Mouse (Mus musculus) liver, embryonic 18 days (tissue): ENCODE data around the gene Olfr571. TPM values are rescaled to one million over a fixed set of nuclear protein-coding genes. Genes with fewer than 3 reads are reported as not detected.

Experiments used
- polyA plus RNA-seq: library from polyadenylated mRNA; depleted of rRNA; stranded (reverse); fragments of >200 nt; gene quantifications from 2 replicates; pipeline ENCODE4 v1.2.3, GENCODE M21; 2012; rRNA removed

Olfr571 gene
- polyA plus RNA-seq, result not detected in 2 replicates

GRCm38 (mm10) chr7:102917032-102917875, at the start of gene Olfr571:
Gene Olfr571 (minus strand): TSS chr7:102917536.

GRCm38 (mm10) chr7:102962360-102962759, 45.0 kb upstream of the Olfr571 start, which contains the start of gene Olfr576:
Gene Olfr576 (plus strand): TSS chr7:102962660.

GRCm38 (mm10) chr7:102958593-102958992, 41.3 kb upstream of the Olfr571 start, which contains the start of gene Olfr575:
Gene Olfr575 (minus strand): TSS chr7:102958775.

GRCm38 (mm10) chr7:102948167-102948566, 30.8 kb upstream of the Olfr571 start, which contains the start of gene Olfr574:
Gene Olfr574 (plus strand): TSS chr7:102948467.

GRCm38 (mm10) chr7:102942475-102942874, 25.1 kb upstream of the Olfr571 start, which contains the start of gene Olfr573-ps1:
Gene Olfr573-ps1 (minus strand): TSS chr7:102942575.

GRCm38 (mm10) chr7:102924109-102924508, 6.8 kb upstream of the Olfr571 start, which contains the start of gene Olfr572:
Gene Olfr572 (plus strand): TSS chr7:102924409.

GRCm38 (mm10) chr7:102890782-102891181, 26.6 kb downstream of the Olfr571 start, which contains the start of gene Olfr569:
Gene Olfr569 (minus strand): TSS chr7:102890882.

GRCm38 (mm10) chr7:102876822-102877221, 40.5 kb downstream of the Olfr571 start, which contains the start of gene Olfr568:
Gene Olfr568 (plus strand): TSS chr7:102877122.

GRCm38 (mm10) chr7:102858665-102859064, 58.7 kb downstream of the Olfr571 start, which contains the start of gene Olfr566:
Gene Olfr566 (minus strand): TSS chr7:102858765.

Other genes starting within 250 kb of the Olfr571 start
- 3.2 and 3.4 TPM in 2 replicates for gene Trim68, start 230.2 kb downstream of the Olfr571 start, polyA plus RNA-seq
- not detected in 2 replicates for gene Olfr557, start 221.6 kb downstream of the Olfr571 start, polyA plus RNA-seq
- gene Olfr558, start 215.3 kb downstream of the Olfr571 start, polyA plus RNA-seq, result 0.02 TPM in 2 replicates
- not detected in 2 replicates for gene Olfr33, start 198.5 kb downstream of the Olfr571 start, polyA plus RNA-seq
- gene Olfr559, start 190.0 kb downstream of the Olfr571 start, polyA plus RNA-seq, result not detected in 2 replicates
- not detected in 2 replicates for gene Olfr560, start 158.2 kb downstream of the Olfr571 start, polyA plus RNA-seq
- gene Olfr78, start 158.1 kb downstream of the Olfr571 start, polyA plus RNA-seq, result 0.24 and 0.48 TPM in 2 replicates
- 0.05 TPM in 1 of 2 replicates, not detected in the other for gene Olfr561, start 146.3 kb downstream of the Olfr571 start, polyA plus RNA-seq
- gene Olfr564, start 114.1 kb downstream of the Olfr571 start, polyA plus RNA-seq, result not detected in 2 replicates
- not detected in 2 replicates for gene Olfr566, start 58.8 kb downstream of the Olfr571 start, polyA plus RNA-seq
- not detected in 2 replicates for gene Olfr568, start 40.4 kb downstream of the Olfr571 start, polyA plus RNA-seq
- gene Olfr569, start 26.7 kb downstream of the Olfr571 start, polyA plus RNA-seq, result not detected in 2 replicates
- gene Olfr570, start 23.0 kb downstream of the Olfr571 start, polyA plus RNA-seq, result not detected in 2 replicates
- not detected in 2 replicates for gene Olfr572, start 6.9 kb upstream of the Olfr571 start, polyA plus RNA-seq
- not detected in 2 replicates for gene Olfr573-ps1, start 25.0 kb upstream of the Olfr571 start, polyA plus RNA-seq
- not detected in 2 replicates for gene Olfr574, start 30.9 kb upstream of the Olfr571 start, polyA plus RNA-seq
- gene Olfr575, start 41.2 kb upstream of the Olfr571 start, polyA plus RNA-seq, result not detected in 2 replicates
- not detected in 2 replicates for gene Olfr576, start 45.1 kb upstream of the Olfr571 start, polyA plus RNA-seq
- not detected in 2 replicates for gene Olfr577, start 58.4 kb upstream of the Olfr571 start, polyA plus RNA-seq
- gene Olfr578, start 71.8 kb upstream of the Olfr571 start, polyA plus RNA-seq, result not detected in 2 replicates
- not detected in 2 replicates for gene Olfr582, start 120.5 kb upstream of the Olfr571 start, polyA plus RNA-seq
- not detected in 2 replicates for gene Olfr583, start 133.8 kb upstream of the Olfr571 start, polyA plus RNA-seq
- not detected in 2 replicates for gene Olfr584, start 164.3 kb upstream of the Olfr571 start, polyA plus RNA-seq
- not detected in 2 replicates for gene Olfr585, start 180.2 kb upstream of the Olfr571 start, polyA plus RNA-seq
- not detected in 2 replicates for gene Olfr586, start 208.1 kb upstream of the Olfr571 start, polyA plus RNA-seq
- gene Olfr588-ps1, start 223.3 kb upstream of the Olfr571 start, polyA plus RNA-seq, result not detected in 2 replicates
- gene Olfr589, start 238.8 kb upstream of the Olfr571 start, polyA plus RNA-seq, result not detected in 2 replicates